Mouse (Mus musculus) adrenal gland, postnatal 36 days (tissue): Measurements from ENCODE around the gene Vmn2r27. TPM values are rescaled to one million over a fixed set of nuclear protein-coding genes. Genes with fewer than 3 reads are reported as not detected.
A peak's percentile ranks its signal among the peaks of the same experiment; 100 is the strongest.

Experiments used
- DNase-seq, 2 experiments: peaks; one replicate each; pipeline ENCODE4 v3.0.0; 2021; ENCODE audit warnings: mixed read lengths in 1 of 2
- long read RNA-seq, 2 experiments: library from polyadenylated mRNA; stranded (forward); transcript quantifications; one replicate each; pipeline ENCODE4 v2.0.0; 2021; ENCODE audit warnings: borderline sequencing depth in 2 of 2
- total RNA-seq, 2 experiments: library from RNA; stranded (reverse); gene quantifications; 2 replicates each; pipeline ENCODE4 v1.2.3; 2021

Gene Vmn2r27
- not detected for total RNA-seq
- long read RNA-seq, experiment 1 = 0 reads
- long read RNA-seq, experiment 2 = 0 reads

GRCm38 (mm10) chr6:124231756-124232155 is at the start of gene Vmn2r27:
Gene Vmn2r27, minus strand, starts transcription at chr6:124231856.
- no peak for DNase-seq

DNA sequence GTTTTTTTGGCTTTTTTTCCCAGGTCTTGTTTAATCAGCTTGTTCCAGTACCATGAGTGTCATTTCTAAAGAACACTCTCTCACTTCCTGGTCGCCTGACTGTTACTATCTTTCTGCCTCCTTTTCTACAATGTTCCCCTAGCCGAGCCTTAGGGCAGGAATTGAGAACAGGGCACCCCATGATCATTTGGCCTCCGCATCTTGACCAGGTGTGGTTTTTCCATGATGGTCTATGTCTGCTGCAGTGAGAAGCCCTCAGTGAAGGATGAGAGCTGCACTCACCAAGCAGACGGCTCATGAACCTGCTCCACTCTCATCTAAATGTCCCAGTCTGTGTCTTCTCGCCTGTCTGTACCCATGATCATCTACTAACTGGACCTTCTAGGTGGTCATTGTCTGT is 46.6 kb upstream of the Vmn2r27 start:
- no peak for DNase-seq

GRCm38 (mm10) chr6:124277641-124278040 is 46.0 kb upstream of the Vmn2r27 start:
- DNase-seq = no peak

DNA sequence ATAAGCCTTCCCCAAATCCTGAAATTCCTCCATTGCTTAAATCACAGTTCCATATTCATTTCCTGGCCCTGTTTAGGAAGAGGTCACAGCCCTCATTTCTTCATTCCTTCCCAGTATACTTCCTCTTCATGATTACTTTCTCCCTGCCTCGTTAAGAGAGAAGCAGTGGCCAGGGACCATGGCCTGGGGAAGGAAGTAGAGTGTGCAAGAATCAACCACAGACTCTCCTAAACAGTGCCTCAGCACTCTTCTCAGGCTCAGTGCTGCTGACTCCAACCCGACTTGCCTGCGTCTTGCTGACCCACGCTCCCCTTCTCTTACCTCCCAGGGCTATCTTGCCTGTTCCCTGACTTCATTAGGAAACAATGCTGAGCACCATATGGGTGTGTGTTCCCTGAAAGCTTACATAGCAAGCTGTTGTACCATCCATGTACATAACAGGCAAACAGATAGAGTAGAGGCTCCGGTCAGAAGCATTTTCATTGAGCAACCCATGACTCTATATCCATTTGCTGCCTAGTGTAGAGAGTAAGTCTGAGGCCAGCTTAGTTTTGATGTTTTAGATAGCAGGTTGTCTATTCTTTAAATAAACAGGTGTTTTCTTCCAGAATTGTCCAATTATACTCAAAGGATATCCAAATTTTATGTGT is 41.7 kb upstream of the Vmn2r27 start:
- no peak for DNase-seq

DNA sequence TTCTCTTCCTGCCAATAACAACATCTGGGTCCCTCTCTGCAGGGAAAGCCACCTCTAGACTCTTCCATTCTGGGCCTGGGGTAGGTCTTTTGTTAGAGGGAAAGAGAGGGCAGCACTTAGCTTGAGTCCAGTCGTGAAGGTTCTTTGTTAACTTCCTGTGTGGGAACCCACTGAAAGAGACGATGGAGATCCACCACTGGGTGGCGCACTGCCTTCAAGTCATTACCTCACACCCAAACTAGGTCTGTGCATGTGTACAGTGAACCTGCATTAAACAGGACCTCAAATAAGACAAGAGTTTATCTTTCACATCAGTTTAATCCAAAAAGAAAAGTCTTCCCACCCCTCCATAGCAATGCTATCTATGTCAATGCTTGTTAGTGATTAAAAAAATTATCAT is 31.0 kb upstream of the Vmn2r27 start:
- peak; percentile 64 to 76 for DNase-seq

DNA sequence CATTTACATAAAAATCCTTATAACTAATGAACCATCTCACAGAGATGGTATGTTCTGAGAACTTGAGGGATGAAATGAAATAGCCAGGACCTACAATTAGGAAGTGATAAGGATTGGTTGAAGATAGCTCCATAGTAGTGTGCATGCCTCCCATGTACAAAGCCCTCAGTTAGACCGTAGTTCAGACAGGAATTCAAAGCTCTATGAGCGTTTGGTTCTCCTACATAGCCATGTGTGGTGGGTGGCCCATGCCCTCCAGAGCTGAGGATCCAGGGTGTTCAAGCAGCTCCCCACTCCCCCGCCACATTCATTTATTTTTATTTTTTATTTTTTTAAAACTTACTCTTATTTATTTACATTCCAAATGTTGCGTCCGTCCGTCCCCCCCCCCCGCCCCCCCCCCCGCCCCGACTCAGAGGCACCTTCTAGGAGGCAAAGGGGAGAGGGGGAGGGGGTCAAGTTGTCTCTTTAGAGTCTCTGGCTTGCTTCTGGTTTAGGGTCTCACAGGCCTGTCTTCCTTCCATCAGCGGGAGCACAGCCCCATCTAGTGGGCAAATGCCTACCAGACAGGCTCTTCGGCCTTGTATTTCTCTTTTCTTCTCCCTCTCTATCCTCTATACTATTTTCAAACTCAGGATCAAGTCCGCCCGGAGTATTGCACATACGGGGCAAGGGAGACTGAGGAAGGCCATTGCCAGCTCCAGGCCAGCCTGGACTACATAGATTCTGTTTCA is 28.7 kb upstream of the Vmn2r27 start:
- DNase-seq = peak; percentile 53 to 67

- no peak for DNase-seq
Observed at GRCm38 (mm10) chr6:124255721-124256470, 24.2 kb upstream of the Vmn2r27 start.

GRCm38 (mm10) chr6:124202116-124202515 is 29.5 kb downstream of the Vmn2r27 start:
- no peak for DNase-seq

DNA sequence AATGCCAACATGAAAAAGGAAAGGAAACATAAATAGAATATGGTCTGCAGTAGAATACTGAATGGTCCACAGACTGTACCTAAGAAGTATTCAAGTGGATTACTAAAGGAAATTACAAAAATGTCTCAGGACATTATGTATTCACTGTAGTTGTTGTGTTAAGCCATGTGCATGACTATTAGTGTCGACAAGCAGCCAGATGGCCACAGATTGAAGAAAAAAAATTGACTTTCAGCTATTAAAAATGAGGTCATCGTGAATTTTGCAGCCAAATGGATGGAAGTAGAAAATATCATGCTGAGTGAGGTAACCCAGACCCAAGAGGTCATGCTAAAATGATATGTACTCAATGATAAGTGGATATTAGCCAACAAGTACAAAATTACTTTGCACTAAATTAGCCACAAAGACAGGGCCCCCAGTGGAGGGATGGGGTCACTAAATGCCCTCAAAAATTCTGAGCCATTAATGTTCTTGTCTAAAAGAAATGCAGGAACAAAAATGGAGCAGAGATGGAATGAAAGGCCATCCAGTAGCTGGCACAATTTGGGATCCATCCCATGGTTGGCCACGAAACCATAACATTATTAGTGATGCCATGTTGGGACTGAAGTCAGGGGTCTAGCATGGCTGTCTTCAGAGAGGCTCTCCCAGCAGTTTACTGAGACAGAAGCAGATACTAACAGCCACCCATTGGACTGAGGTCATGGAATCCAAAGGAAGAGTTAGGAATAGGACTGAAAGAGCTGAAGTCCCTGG is 63.0 kb downstream of the Vmn2r27 start:
- DNase-seq = no peak

- no peak for DNase-seq
Observed at GRCm38 (mm10) chr6:124166596-124166995, 65.1 kb downstream of the Vmn2r27 start.

GRCm38 (mm10) chr6:124149808-124150207 is 81.8 kb downstream of the Vmn2r27 start:
- DNase-seq = no peak

Other genes with a start within 250 kb of the Vmn2r27 start
- gene Vmn2r26, start 207.3 kb downstream of the Vmn2r27 start, total RNA-seq = not detected
- 10 to 100 TPM in 1 of 2 experiments, 1 to 10 TPM in 1; 4.7 to 15.5 TPM for gene Cd163, start 72.8 kb upstream of the Vmn2r27 start, total RNA-seq
- 10 to 100 TPM; 89.5 to 96.9 TPM for gene Pex5, start 183.2 kb upstream of the Vmn2r27 start, total RNA-seq
- gene Clstn3, start 232.9 kb upstream of the Vmn2r27 start, total RNA-seq = 10 to 100 TPM; 54.9 to 78.2 TPM